ENCODE assay signal across 18 mouse cellular contexts in genomic region chr3:26750492-26750891, GRCm38 (mm10).
"Had no signal": no experiment of that assay in that cellular context is flagged by ENCODE, and none has a peak within 500 bp of the region (broad histone marks: within the 10 kb centered on the region; RNA-seq: fewer than 3 reads in every experiment).

No protein-coding gene starts in this region.

- H3K4me3 ChIP-seq: megakaryocyte, embryonic 14.5 days; myocyte; neural tube, embryonic 13.5 days; neural tube, embryonic 15.5 days had no signal

- H3K27me3 ChIP-seq: megakaryocyte, embryonic 14.5 days; neural tube, embryonic 13.5 days; neural tube, embryonic 15.5 days had no signal

- DNase-seq: lung, adult 18-20 months; lung, embryonic 14.5 days; lung, postnatal 10 days; lung, postnatal 4 days; midbrain, embryonic 14.5 days; retina, postnatal 1 day; right cerebral cortex, adult 18-20 months; right cerebral cortex, postnatal 25 days; right cerebral cortex, postnatal 4 days; spleen, adult 18-20 months; thymus, adult 18-20 months; thymus, postnatal 14 days; thymus, postnatal 36 days had no signal

- H3K27ac ChIP-seq: neural tube, embryonic 13.5 days; neural tube, embryonic 15.5 days had no signal

- H3K4me1 ChIP-seq: megakaryocyte, embryonic 14.5 days; neural tube, embryonic 13.5 days; neural tube, embryonic 15.5 days had no signal

- H3K9ac ChIP-seq: lung, embryonic 14.5 days; neural tube, embryonic 13.5 days; neural tube, embryonic 15.5 days had no signal

- H3K9me3 ChIP-seq: megakaryocyte, embryonic 14.5 days; neural tube, embryonic 13.5 days; neural tube, embryonic 15.5 days had no signal

- H3K36me3 ChIP-seq: neural tube, embryonic 13.5 days; neural tube, embryonic 15.5 days had no signal

- ATAC-seq: midbrain, embryonic 16.5 days had no signal
